Mouse (Mus musculus) ovary, adult 2 months (tissue): ENCODE data around the gene Chst3. TPM values are rescaled to one million over a fixed set of nuclear protein-coding genes. Genes with fewer than 3 reads are reported as not detected.

Source experiments
- polyA plus RNA-seq: library from polyadenylated mRNA; depleted of rRNA; stranded (reverse); fragments of >200 nt; gene quantifications from 2 replicates; pipeline ENCODE4 v1.2.3, GENCODE M21; 2012; rRNA removed

The Chst3 gene
- 9.3 and 9.7 TPM in 2 replicates for polyA plus RNA-seq

DNA sequence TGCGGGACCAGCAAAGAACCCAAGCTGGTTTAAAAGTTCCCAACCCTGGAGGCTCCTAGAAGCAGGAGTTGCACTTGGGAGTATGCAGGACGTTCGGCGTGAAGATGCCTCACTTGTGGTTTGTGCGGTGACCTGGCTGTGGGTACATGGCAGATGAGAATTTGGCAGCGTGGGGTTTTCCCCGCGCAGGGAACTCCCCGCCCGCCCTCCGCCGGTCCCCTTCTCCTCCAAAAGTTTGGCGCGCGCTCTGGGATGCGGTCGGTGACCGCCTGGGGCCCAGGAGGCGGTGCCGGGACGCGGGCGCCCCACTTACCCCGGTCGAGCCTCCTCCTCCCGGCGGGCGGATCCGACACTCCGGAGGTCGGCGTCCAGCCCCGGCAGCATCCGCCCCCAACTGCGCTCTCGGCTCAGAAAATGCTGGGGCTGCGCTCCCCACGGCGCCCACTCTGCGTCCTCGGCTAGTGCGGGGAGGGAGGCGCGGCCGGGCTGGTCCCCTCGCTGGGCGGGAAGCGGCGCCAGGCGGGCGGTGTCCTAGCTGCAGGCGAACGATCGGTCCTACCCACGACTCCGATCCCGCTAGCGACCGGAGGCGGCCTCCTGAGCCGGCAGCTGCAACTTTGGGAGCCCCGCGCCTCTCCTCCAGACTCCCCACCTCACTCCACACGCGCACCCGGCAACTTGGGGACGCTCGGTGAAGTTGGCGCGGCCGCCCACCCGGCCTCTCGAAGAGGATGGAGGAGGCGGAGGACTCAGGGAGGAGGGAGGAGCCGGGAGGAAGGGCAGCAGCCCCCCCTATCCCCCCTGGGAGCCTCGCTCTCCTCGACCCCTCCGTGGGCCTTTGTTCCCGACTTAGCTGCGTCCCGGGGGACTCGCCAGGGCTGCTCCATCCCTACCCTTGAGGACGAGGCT lies at the start of gene Chst3:
TSS of gene Chst3 (minus strand) at position 670 of the 909 bp plus-strand sequence.

Other genes starting within 250 kb of the Chst3 start
- 26.2 and 28.7 TPM in 2 replicates for gene Ascc1, start 216.5 kb downstream of the Chst3 start, polyA plus RNA-seq
- 99.6 and 102 TPM in 2 replicates for gene Anapc16, start 216.1 kb downstream of the Chst3 start, polyA plus RNA-seq
- 75.6 and 76.3 TPM in 2 replicates for gene Spock2, start 113.0 kb downstream of the Chst3 start, polyA plus RNA-seq
- gene Psap, start 58.4 kb upstream of the Chst3 start, polyA plus RNA-seq = 1,558 and 1,692 TPM in 2 replicates
- gene Vsir, start 127.6 kb upstream of the Chst3 start, polyA plus RNA-seq = 30.4 and 37.7 TPM in 2 replicates
- gene Gm17455, start 180.5 kb upstream of the Chst3 start, polyA plus RNA-seq = 2.0 and 2.6 TPM in 2 replicates